Mouse (Mus musculus): ENCODE data around the gene Etnk1.

DNA sequence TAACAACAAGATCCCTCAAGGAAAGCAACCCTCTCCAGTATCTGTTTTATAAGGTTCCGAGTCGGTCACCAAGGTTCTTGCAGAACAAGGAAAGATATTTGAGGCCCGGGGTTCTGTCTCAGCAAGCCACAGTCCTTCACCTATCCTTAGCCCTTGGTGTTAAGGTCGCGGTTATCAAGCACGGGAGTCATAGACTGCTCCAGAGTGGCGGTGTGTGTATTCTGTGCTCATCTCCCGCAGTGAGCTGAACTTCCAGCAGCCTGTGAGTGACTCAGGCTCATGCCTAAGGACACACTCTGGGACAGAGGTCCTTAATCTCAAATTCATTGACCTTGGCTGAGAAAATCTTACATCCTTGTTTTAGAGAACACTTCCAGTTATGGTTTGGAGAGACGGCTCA is 26.1 kb upstream of the Etnk1 start:
- TF ChIP-seq CTCF (IDR thresholded peaks at IDR 0.05; ENCODE audit: borderline replicate concordance, insufficient read depth, low read length) (no peak), POLR2A (IDR thresholded peaks at IDR 0.05; ENCODE audit: low read depth, low read length) (no peak)
